Mouse (Mus musculus): ENCODE measurements around the gene Notch1.

Notch1 gene

DNA sequence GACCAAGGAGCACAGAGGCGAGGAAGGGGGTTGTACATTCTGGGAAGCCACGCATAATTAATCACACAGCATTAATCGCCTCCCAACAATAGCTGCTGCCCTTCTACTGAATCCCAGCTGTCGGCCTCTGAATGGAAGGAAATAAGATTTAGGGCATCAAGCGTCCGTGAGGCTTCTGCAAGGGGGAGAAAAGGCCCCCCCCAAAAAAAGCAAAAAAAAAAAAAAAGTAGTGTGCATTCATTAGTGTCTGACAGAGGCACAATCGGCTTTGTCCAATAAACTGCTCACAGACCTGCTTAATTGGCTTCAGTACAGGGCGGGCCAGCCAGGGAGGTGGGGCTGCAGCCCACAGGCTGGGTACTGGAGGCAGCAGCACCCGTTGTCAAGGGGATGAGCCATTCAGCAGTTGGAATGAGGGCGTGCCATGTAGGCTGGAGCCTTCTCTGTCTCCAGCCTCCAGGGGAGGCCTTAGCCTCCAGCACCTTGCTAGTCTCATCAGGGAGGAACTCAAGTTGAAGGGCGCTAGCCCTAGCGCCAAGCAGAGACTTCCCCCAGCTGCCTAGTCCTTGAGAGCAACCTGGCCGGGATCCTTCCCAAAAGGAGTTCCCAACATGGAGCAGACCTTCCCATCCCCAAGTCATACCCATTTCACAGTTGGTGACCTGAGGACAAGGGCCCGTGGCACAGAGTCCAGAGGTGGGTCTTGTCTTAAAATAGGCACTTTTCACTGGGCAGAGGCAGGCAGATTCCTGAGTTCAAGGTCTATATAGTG is 15.7 kb downstream of the Notch1 start:
- peak; percentile 89 for DNase-seq (ENCODE audit: low read depth, low spot score)

DNA sequence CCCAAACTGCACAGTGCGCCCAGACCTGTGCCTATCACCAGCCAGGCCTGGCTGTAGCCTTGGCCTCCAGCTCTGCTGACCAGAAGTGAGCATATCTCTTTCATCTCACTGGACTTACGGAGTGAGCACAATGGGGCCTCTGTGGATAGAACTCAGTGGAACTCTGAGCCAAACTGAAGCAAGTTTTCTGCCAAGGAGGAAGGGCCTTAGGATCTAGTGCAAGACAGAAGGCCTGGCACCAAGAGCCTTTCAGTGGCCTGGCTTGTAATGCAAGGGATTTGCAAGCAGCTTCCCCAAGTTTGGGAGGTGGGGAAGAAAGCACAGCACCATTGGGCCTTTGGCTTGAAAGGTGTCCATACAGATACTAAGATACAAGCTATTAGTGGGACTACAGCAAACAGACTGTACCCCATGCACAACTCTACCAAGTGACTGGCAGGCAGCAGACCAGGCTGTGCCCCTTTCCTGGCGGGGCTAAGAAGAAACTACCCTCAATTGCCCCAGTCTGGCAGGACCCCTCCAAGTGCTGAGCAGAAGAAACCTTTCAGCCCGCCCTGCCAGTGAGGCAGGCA is 16.4 kb downstream of the Notch1 start:
- no peak for DNase-seq (ENCODE audit: low read depth, low spot score)

DNA sequence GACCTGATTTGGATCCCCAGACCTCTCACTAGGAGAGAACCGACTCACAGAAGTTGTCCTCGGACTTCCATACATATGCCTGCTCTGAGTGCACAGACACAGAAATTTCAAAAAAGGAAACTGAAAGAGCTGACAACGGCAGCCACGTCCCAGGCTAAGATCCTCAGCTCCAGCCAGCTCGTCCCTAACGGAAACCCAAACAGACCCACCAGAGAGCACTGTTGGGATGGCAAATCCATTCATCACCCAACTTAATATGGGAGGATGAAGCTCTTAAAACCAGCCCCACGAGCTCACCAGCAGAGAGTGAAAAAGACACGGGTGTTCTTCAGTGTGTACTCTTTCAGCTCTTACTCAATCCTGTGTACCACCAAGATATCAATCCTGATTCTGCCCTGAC is 17.8 kb downstream of the Notch1 start:
- DNase-seq (ENCODE audit: low read depth, low spot score) = no peak

DNA sequence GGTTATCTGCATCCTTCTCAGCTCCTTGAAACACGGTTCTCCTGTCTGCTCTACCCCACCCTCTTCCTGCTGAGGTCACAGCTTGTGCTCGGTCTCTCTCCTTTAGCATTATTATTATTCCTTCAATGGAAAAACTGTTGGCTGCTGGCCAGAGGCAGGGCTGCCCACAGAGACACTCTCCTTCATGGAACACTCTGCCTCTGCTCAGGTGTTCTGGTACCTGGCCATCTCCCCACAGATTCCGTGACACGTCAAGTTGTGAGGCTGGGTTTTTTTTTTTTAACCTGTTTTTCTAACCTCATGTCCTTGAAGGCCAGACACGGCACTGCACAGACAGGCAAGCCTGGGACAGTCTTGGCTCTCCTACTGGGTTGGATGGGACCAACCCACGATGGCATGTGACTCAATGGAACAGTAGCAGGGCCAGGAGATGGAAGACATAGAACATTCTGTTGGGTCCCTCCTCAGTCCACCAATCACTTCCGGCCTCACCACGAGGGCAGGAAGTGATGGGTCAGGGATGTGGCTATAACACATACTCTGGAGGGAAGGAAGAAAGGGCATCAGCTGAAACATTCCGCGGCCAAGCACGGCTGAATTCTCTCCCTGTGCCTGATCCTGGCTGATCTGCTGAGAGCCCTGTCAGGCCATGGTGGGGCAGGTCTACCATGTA is 18.5 kb downstream of the Notch1 start:
- DNase-seq (ENCODE audit: low read depth, low spot score) = no peak

DNA sequence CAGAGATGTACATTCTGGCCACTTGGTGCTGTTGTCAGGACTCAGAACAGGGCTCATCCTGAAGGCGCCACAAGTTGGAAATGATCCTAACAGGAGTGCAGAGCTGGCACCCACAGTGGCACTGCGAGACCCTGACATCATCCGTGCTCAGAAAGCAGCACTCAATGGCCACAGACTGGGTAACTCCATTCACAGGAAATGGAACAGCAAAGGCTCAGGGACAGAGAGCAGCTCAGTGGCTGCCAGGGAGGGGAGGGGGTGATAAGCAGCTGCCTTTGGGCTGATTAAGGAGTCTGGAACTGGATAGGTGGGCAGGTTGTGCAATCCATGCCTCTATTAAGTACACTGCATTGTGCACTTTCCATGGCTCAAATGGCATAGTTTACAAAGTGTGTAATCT is 20.0 kb downstream of the Notch1 start:
- no peak for DNase-seq (ENCODE audit: low read depth, low spot score)

DNA sequence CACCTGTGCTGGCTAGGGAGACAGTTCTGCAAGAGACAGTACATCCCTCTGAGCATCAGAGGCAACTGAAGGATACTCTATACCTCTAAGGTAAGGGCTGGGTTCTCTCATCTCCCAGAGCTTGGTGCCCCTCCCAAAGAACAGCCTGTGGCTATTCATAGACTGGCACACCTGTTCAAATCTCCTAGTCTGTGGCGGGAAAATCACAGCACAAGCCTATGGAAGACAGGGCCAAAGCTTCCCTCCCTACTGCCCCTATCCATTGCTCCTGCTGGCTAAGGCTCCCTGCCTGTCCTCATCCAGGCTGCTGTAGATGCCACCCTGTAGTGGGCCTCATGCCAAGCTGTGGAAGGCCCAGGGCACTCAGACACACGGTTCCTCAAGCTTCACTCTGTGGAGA is 20.8 kb downstream of the Notch1 start:
- DNase-seq (ENCODE audit: low read depth, low spot score) = no peak

DNA sequence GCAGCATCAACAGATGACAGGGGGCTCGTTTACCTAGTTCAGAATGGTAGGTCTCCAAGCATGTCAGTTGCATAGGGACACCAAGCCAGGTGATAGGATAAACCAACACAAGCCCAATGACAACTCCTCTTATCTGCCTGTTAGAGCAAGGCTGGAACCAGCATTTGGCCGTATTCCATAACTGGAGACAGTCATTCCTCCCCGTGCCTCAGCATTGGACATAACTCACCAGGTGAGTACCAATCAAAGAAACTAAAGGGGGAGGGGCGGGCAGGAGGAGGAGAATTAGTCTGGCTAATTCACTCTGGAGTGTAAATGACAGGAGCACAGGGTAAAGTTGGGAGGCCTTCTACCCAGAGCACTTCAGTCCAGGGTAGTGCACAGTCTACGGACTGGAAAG is 21.5 kb downstream of the Notch1 start:
- no peak for DNase-seq (ENCODE audit: low read depth, low spot score)

DNA sequence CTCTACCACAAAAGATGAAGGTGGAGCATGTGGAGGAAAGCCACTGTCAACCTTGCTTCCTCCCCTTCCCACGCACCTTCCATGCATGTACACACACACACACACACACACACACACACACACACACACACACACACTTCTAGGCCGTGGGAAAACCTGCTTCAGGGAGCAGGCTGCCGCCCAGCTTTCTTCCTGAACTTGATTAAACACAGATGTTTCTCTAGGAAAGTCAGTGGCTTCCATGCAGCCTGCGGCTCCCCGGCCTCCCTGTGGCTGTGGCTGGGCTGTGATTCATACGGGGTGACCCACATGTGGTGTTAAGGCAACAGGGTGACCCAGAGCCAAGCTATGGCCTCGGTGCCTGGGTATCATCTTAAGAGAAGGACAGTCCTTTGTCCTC is 22.1 kb downstream of the Notch1 start:
- no peak for DNase-seq (ENCODE audit: low read depth, low spot score)

DNA sequence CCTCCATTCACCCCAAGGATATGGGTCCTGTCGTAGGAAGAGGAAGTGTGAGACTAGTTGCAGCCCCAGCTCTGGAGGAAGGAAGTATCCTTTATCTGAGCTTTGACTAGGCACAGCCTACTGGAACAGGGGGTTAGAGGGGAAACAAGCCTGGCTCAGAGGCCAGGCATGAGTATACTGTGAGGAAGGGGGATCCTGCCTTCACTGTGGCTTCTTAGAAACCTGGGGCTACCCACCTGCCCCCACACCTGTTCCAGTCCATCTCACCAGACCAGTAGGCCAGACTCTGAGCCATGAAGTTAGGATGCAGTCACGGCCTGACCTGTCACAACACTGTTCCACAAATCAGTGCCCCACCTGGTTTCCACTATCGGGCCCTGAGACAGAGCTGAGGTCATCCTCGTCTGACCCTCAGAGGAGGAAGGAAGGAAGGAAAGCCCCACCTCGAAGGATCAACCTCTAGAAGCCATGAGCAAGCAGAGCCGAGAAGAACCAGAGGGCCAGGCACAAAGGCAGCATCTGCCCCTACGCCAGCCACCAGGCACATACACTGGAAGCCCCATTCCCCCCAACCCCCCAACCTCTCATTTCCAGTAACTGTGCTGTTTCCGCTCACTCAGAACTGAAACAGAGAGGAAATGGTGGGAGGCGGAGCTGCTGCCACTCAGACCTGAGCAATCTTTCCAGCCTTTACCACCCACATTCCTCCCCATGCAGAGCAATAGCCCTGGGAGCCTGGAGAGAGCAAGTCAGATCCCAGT is 23.3 kb downstream of the Notch1 start:
- DNase-seq (ENCODE audit: low read depth, low spot score) = peak; percentile 66

DNA sequence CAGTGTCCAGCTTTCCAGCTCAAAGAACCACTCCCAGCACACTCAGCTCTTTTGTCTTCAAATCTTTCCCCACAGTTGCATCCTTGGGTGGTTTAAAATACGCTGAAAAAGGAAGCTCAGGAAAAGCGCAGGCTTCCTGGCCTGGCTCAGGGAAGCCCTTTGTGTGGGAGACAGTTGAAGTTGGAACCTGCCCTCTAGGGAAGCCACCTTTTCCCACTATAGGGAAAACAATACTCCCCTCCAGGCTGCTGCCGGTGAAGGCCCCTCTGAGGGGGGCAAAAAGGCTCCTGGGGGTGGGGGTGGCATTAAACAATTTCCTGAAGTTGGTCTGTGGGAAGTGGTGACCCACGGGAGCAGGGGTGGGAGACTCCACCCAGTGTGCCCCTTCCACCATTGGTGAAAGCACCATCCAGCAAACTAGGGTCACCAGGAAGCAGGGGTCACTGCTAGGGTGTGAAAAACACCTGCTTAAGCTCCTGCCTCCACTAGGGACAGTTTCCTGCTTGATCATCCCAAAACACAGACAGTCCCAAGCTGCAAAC is 25.6 kb downstream of the Notch1 start:
- DNase-seq (ENCODE audit: low read depth, low spot score) = no peak

DNA sequence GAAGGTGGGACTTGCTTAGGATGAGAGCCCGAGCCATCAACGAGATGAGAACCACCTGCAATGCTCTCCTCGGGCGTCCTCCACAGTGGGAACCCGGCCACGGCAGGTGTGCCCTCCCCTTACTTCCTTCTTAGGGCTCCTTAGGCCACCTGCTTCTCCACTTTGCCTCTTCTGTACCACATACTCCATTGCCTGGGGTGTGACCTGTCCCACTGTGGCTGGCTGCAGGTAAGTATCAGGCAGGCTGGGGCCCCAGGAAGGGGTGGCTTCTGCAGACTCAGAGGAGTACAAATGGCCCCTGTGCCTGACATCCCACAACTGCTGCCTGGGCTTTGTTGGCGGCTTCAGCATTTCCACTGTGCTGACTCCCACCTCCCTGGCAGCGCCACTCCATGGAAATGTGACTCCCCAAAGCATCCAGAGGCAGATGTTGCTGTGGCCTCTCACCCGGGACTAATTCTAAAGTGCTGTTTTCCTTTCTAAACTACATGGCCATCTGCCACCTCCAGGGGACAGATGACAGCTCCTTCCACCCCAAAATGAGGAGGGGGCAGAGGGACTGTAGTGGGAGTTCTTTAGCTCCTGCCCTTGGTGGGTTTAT is 27.8 kb downstream of the Notch1 start:
- DNase-seq (ENCODE audit: low read depth, low spot score) = no peak

DNA sequence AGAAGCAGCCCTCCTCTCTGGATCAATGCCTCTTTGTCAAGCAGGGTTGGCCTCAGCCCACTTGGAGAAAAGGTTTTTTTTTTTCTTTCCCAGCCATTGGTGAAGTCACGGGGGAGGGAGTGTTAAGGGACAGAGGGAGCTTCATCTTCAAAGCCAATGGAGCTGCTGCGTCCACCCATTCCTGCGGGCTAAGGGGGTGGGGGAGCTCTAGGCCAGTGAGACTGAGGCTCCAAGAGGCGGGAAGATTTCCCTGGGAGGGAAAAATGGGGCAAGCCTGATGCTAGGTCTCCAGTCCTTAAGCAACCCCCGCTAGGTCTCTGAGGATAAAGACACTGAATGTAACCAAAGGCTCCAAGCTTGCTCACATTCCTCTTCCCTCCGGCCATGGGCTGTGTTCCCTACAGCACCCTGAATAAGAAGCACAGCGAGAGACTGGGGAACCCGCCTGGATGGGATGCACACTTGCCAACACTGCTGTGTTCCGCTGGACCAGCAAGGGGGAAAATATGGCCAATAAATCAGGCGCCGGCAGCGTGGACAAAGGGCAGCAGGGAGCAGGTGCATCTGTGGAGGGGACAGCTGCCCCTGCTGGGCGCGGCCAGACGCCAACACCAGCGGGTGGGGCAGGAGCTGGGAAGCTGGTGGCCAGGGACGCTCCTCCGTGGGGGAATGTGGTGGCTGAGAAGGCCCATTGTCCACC is 29.0 kb downstream of the Notch1 start:
- no peak for DNase-seq (ENCODE audit: low read depth, low spot score)

DNA sequence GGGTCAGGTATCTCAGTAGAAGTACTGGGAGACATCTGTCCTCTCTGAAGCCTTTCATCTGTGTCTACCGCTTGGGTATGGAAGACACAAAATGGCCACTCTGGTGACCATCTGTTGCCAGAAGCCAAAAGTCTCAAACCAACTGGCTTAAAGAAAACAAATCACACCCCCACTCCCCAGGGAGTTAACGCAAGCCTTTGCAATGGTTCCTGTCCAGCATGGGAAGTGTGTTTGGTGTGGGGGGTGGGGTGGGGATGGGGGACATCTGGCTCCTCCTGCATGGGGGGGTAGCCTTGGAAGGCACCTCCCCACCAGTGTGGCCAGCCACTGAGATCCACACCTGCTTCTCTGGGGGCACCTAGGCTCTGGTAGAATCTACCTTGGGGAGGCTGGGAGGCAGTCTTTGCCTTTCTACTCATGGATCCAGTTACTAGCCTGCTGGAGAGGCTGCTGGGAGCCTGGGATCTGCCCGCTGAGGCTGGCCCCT is 29.6 kb downstream of the Notch1 start:
- DNase-seq (ENCODE audit: low read depth, low spot score) = no peak

DNA sequence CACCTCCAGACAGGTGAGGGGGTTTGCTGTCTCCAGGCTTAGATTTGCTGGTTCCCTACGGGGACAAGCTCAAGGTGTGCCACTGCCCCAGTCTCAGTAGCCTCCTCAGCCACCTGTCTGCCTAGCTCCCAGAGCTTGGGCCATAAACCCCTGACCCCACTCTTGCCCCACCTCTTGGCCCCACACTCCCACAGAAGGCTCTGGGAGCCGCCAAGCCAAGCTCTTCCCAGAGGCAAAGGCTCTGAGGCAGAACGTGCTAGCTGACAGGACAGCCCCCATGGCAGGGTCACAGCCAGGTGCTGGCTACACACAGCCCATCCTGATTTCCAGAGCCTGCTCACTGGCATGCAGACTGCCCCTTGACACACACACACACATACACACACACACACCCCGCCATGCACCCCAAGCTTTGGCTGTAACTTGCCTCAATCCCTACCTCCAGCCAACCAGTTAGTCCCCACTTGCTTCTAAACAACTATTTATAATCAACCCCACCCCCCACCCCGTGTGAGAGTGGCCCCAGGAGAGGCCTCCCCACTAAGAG is 30.1 kb downstream of the Notch1 start:
- DNase-seq (ENCODE audit: low read depth, low spot score) = no peak

DNA sequence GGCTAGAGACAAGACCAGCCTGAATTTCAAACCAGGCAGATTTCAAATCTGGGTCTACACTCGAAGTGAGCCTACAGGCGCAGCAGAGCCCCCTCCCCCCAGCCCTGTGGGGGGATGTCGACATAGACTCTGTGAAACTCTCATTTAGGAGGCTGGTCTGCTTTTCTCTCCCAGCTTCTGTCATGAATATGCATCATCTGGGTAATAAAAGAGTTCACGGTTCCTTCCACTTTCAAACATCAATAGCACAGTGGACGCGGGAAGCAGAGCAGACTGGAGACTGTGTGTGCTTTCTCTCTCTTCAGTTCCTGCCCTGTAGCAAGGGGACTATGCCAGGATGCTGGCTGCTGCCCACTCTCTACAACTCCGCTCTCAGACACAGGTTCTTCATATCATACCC is 30.8 kb downstream of the Notch1 start:
- no peak for DNase-seq (ENCODE audit: low read depth, low spot score)

DNA sequence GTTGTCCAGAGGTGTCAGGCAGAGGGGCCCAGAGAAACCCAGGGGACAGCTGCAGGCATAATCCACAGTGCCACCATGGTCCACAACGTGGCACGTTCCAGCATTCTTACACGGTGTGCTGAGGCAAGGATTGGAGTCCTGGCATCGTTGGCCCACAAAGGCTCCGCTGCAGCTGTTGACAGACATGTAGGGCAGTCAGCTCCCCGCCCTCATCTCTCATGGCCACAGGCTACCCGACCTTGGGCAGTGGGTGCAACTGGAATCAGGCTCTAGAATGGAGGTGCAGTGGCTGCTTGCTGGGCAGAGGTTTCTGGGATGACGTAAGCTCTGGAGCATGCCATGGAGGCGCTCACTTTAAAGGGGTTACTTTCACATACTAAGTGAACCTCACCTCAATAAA is 31.2 kb downstream of the Notch1 start:
- no peak for DNase-seq (ENCODE audit: low read depth, low spot score)

DNA sequence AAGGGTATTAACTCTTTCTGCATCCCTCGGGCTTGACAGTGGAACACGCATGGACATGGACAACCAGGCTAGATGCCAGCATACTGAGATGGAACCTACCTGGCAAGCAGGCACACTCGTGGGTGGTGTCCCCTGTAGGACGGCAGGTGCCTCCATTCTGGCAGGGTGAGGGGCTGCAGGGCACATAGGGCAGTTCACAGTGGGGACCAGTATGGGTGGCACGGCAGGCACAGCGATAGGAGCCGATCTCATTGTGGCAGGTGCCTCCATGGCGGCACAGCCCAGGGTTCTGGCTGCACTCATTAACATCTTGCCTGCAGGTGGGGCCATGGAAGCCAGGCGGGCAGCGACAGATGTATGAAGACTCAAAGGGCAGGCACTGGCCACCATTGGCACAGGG is 32.3 kb downstream of the Notch1 start:
- no peak for DNase-seq (ENCODE audit: low read depth, low spot score)

DNA sequence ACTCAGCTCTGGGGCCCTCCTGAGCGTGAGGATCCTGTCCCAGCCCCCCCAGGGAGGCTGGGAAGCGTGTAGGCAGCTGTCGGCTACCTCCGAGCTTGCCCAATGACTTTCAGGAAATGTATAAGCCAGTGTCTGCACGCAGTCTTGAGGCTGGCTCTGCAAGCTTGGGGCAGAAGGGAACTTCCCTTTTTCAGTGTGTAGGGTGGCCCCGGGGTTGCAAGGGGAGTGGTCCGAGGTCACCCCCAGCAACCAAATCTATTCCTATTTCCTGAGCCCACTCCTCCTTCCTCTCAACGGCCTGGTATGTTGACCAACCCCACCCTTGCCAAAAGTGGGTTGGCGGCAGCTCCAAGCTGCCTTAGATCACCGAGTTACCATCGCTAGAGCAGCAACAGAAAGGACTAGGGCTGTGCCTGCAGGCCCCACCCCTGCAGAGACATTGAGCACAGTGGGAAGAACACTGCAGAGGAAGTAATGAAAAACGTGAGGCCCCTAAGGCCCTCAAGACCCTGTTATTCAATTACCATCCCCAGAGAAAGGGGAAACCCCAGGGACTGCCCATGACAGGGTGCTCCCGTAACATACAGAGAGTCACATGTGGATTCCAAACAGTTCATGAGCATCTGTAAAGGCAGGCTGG is 33.1 kb downstream of the Notch1 start:
- no peak for DNase-seq (ENCODE audit: low read depth, low spot score)

DNA sequence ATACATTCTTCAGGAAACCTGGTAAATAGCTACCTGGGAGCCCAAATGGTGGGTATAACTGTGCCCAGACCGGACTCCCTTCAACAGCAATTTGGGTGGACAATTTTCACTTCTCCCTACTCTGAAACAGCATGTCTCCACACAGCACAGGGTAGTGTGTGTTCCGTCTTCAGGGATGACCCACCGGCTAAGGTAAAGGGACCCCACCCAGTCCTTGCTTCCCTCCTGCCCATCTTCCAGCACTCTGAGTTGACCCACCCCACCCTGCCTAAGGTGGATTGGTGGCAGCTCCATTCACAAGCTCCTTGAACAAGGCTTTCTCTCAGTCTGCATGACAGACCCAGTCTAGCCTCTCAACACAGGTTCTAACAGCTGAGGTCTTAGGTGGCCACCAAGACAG is 33.6 kb downstream of the Notch1 start:
- DNase-seq (ENCODE audit: low read depth, low spot score) = no peak
